Mouse (Mus musculus) ES-Bruce4 (cell line): ENCODE measurements around the gene Iqcd. TPM values are rescaled to one million over a fixed set of nuclear protein-coding genes. Genes with fewer than 3 reads are reported as not detected.

Source experiments
- H3K27ac ChIP-seq: 2 replicates; pipeline ENCODE4 v1.5.1; 2012; ENCODE audit warnings: low read length, inconsistent platforms; ENCODE audit not compliant: insufficient read depth
- H3K27me3 ChIP-seq: 2 replicates; pipeline ENCODE4 v1.6.1; 2012; ENCODE audit warnings: mild to moderate bottlenecking, low read length, inconsistent platforms; ENCODE audit not compliant: control insufficient read depth, poor library complexity, insufficient read depth, severe bottlenecking
- H3K36me3 ChIP-seq: 2 replicates; pipeline ENCODE4 v1.6.1; 2012; ENCODE audit warnings: inconsistent platforms, mild to moderate bottlenecking, low read length, moderate library complexity; ENCODE audit not compliant: control insufficient read depth, poor library complexity, insufficient read depth, severe bottlenecking
- H3K4me1 ChIP-seq: one replicate; pipeline ENCODE4 v1.8.1; 2011; ENCODE audit warnings: low read length; ENCODE audit not compliant: control insufficient read depth, insufficient read depth
- H3K4me3 ChIP-seq: 2 replicates; pipeline ENCODE4 v1.5.1; 2011; ENCODE audit warnings: low read depth, mild to moderate bottlenecking, low read length
- H3K9ac ChIP-seq: 2 replicates; pipeline ENCODE4 v1.6.1; 2012; ENCODE audit warnings: low read depth, mild to moderate bottlenecking, inconsistent platforms; ENCODE audit not compliant: poor library complexity, severe bottlenecking
- H3K9me3 ChIP-seq: replicated peaks from 2 replicates; pipeline ENCODE4 v1.6.1; 2012; ENCODE audit warnings: mild to moderate bottlenecking, low read length, inconsistent platforms; ENCODE audit not compliant: control insufficient read depth, poor library complexity, insufficient read depth, severe bottlenecking
- CTCF ChIP-seq: IDR thresholded peaks from one replicate; pipeline ENCODE4 v1.8.1; 2011; ENCODE audit warnings: low read depth, low read length
- EP300 ChIP-seq: IDR thresholded peaks from 2 replicates; pipeline ENCODE4 v1.6.1; 2011; ENCODE audit warnings: low read depth, low read length; ENCODE audit not compliant: insufficient read depth
- POLR2A ChIP-seq: IDR thresholded peaks from one replicate; pipeline ENCODE4 v1.8.1; 2011; ENCODE audit warnings: low read length; ENCODE audit not compliant: insufficient read depth
- polyA plus RNA-seq: library from polyadenylated mRNA; stranded (reverse); fragments of >200 nt; gene quantifications from 2 replicates; pipeline ENCODE4 v1.2.4, GENCODE M21; 2011; ENCODE audit warnings: low read depth; ENCODE audit not compliant: missing spikeins, insufficient read depth, insufficient read length

Iqcd gene
- polyA plus RNA-seq, 1 experiment, result 0.37 TPM

- Histone ChIP-seq H3K4me1 (peaks cover 2% of the 10 kb centered on the region), H3K9me3 (no peaks in the 10 kb centered on the region), H3K4me3 (no peak overlapping the region), H3K9ac (no peak overlapping the region), H3K27ac (no peak overlapping the region), H3K36me3 (no peaks in the 10 kb centered on the region), H3K27me3 (no peaks in the 10 kb centered on the region)
- TF ChIP-seq EP300 (no peak), CTCF (peak; percentile 61)
Measured at GRCm38 (mm10) chr5:120647814-120648491, 59.1 kb downstream of the Iqcd start.

GRCm38 (mm10) chr5:120648569-120649373, 60.0 kb downstream of the Iqcd start, which contains the start of gene Rasal1:
Rasal1 (plus strand) TSS chr5:120648812.
- Histone ChIP-seq H3K9me3 (no peaks in the 10 kb centered on the region), H3K4me3 (peak within 1 kb of the TSS; percentile 57), H3K9ac (peak within 1 kb of the TSS; percentile 1), H3K27me3 (no peaks in the 10 kb centered on the region), H3K4me1 (peaks cover 2% of the 10 kb centered on the region), H3K36me3 (no peaks in the 10 kb centered on the region), H3K27ac (no peak within 1 kb of the TSS)
- TF ChIP-seq CTCF (peak; percentile 55), EP300 (no peak)

GRCm38 (mm10) chr5:120649374-120649933, 60.6 kb downstream of the Iqcd start:
- H3K9ac ChIP-seq, result peak overlapping the region; percentile 1
- H3K27me3 ChIP-seq, result no peaks in the 10 kb centered on the region
- no peaks in the 10 kb centered on the region for H3K9me3 ChIP-seq
- H3K27ac ChIP-seq, result no peak overlapping the region
- TF ChIP-seq CTCF (no peak), EP300 (no peak), POLR2A (no peak)
- H3K4me3 ChIP-seq, result peak overlapping the region; percentile 57
- peaks cover 2% of the 10 kb centered on the region for H3K4me1 ChIP-seq
- no peaks in the 10 kb centered on the region for H3K36me3 ChIP-seq

- no peaks in the 10 kb centered on the region for H3K27me3 ChIP-seq
Measured at GRCm38 (mm10) chr5:120649938-120650337, 61.1 kb downstream of the Iqcd start.

GRCm38 (mm10) chr5:120651230-120651629, 62.4 kb downstream of the Iqcd start:
- Histone ChIP-seq H3K27ac (no peak overlapping the region), H3K4me1 (peaks cover 4% of the 10 kb centered on the region), H3K36me3 (no peaks in the 10 kb centered on the region), H3K4me3 (no peak overlapping the region), H3K27me3 (no peaks in the 10 kb centered on the region), H3K9ac (no peak overlapping the region), H3K9me3 (no peaks in the 10 kb centered on the region)
- TF ChIP-seq EP300, result no peak
- no peak for TF ChIP-seq CTCF
- TF ChIP-seq POLR2A, result no peak

More at GRCm38 (mm10) chr5:120649938-120650337, 61.1 kb downstream of the Iqcd start:
- TF ChIP-seq CTCF (no peak), POLR2A (no peak), EP300 (no peak)
- Histone ChIP-seq H3K27ac (no peak overlapping the region), H3K4me1 (peaks cover 4% of the 10 kb centered on the region), H3K9ac (no peak overlapping the region), H3K4me3 (peak overlapping the region; percentile 57), H3K36me3 (no peaks in the 10 kb centered on the region), H3K9me3 (no peaks in the 10 kb centered on the region)
